Mouse (Mus musculus): Measurements from ENCODE around the gene Atg3. TPM values are rescaled to one million over a fixed set of nuclear protein-coding genes. Genes with fewer than 3 reads are reported as not detected.

Gene Atg3
- polyA plus RNA-seq (2015; fragmentation: Nextera tagmentation; extraction: Ambion mirVana) = 34.6 and 37.8 TPM in 2 replicates

DNA sequence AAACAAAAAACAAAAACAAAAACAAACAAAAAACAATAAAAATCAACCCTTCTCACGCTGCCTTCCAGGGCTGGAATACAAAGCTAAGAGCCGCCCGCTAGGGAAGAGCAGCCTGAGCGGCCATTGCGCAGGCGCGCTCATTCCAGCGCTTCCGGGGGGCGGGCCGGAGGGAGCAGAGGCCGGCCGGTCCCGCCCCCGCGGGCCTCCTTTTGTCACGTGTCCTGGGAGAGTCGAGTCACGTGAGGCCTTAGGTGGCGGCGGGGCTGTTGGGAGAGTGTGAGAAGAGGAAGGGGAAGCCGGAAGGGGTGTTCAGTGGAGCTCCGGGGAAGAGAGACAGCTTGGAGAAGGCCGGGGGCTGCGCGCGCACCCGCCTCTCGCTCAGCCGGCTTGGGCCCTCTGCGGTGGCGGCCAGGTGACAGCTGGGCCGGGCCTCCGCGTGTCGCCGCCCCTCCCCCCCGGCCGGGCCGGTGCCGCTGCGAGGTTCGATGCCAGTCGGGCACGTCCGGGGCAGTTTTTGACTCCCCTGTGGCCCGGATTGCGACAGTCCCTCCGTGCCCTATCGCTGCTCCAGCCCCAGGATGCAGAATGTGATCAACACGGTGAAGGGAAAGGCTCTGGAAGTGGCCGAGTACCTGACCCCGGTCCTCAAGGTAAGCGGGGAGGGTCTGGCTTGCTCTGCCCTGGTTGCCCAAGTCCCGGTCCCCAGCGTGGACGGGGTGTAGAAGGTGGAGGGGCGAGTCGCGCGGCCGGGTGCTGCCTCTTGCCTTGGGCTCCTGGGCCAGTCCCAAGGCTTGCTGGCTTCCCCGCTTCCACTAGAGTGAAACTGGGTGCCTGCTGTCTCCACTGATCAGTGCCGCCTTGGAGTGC lies at the start of gene Atg3, which contains the start of gene Slc35a5:
Gene Atg3 (plus strand): TSS at position 264 of the 867 bp plus-strand sequence.
Gene Slc35a5 (minus strand): TSS at position 185 of the 867 bp plus-strand sequence.
- Histone ChIP-seq H3K36me3 (peaks cover 9% of the 10 kb centered on the region; the same call in 1 of the 2 replicates), H3K9me3 (no peaks in the 10 kb centered on the region), H3K4me2 (peak within 1 kb of the TSS; percentile 82), H3K27me3 (no peaks in the 10 kb centered on the region), H3K27ac (peak within 1 kb of the TSS; percentile 90), H3K9ac (peak within 1 kb of the TSS; percentile 92), H3K4me1 (peaks cover 16% of the 10 kb centered on the region), H3K4me3 (peak within 1 kb of the TSS; percentile 92)
- peak; percentile 99 for ATAC-seq (ENCODE audit: insufficient number of reproducible peaks, insufficient read depth, low FRiP score, low TSS enrichment, low read depth)
- WGBS = under 1% methylated on average over 63 of the region's 64 CpGs

- Histone ChIP-seq H3K4me3 (no peak overlapping the region), H3K27me3 (no peaks in the 10 kb centered on the region), H3K4me2 (no peak overlapping the region), H3K36me3 (no peaks in the 10 kb centered on the region), H3K9ac (no peak overlapping the region), H3K27ac (no peak overlapping the region), H3K9me3 (no peaks in the 10 kb centered on the region), H3K4me1 (no peaks in the 10 kb centered on the region)
- 20% methylated on average over 4 of the region's 4 CpGs for WGBS
- no peak for ATAC-seq (ENCODE audit: insufficient number of reproducible peaks, insufficient read depth, low FRiP score, low TSS enrichment, low read depth)
Observed at GRCm38 (mm10) chr16:45110498-45110897, 48.1 kb upstream of the Atg3 start.

GRCm38 (mm10) chr16:45117200-45117599 lies 41.4 kb upstream of the Atg3 start:
- H3K9me3 ChIP-seq = no peaks in the 10 kb centered on the region
- H3K4me1 ChIP-seq = 0 out of 2 replicates have a peak, but pooled peaks cover 5% of the 10 kb centered on the region
- 0 out of 2 replicates have a peak, but pooled peaks cover 6% of the 10 kb centered on the region for H3K36me3 ChIP-seq
- H3K27me3 ChIP-seq = no peaks in the 10 kb centered on the region
- no peak overlapping the region for H3K9ac ChIP-seq
- H3K4me3 ChIP-seq = no peak overlapping the region
- WGBS = 91% methylated on average over 3 of the region's 3 CpGs
- ATAC-seq (ENCODE audit: insufficient number of reproducible peaks, insufficient read depth, low FRiP score, low TSS enrichment, low read depth) = no peak
- no peak overlapping the region for H3K4me2 ChIP-seq
- no peak overlapping the region for H3K27ac ChIP-seq

DNA sequence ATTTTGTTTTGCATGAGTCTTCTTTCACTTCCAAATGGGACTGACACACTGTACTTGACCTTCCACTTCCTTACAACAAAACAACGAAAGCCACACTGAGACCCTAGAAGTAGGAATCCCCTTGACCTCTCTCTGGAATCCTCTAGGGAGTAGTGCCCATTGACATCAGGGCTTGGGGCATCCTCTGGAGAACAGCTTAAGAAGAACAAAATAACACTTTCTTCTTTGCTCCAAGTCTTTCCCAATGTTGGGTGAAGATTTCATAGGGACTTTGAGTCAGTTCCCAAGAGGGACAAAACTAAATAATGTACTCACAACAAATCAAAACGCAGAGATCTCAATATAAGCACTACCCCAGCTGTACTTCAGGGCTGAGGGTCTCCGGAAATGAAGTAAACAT lies 39.8 kb upstream of the Atg3 start:
- Histone ChIP-seq H3K36me3 (0 out of 2 replicates have a peak, but pooled peaks cover 10% of the 10 kb centered on the region), H3K4me3 (no peak overlapping the region), H3K27ac (no peak overlapping the region), H3K9me3 (no peaks in the 10 kb centered on the region), H3K4me2 (no peak overlapping the region), H3K9ac (no peak overlapping the region), H3K4me1 (0 out of 2 replicates have a peak, but pooled peaks cover 5% of the 10 kb centered on the region), H3K27me3 (no peaks in the 10 kb centered on the region)
- ATAC-seq (ENCODE audit: insufficient number of reproducible peaks, insufficient read depth, low FRiP score, low TSS enrichment, low read depth) = no peak
- 78% methylated on average over 3 of the region's 3 CpGs for whole genome bisulfite sequencing

- Histone ChIP-seq H3K36me3 (0 out of 2 replicates have a peak, but pooled peaks cover 10% of the 10 kb centered on the region), H3K27ac (no peak overlapping the region), H3K27me3 (no peaks in the 10 kb centered on the region), H3K9ac (no peak overlapping the region), H3K4me2 (no peak overlapping the region), H3K4me1 (0 out of 2 replicates have a peak, but pooled peaks cover 5% of the 10 kb centered on the region), H3K9me3 (no peaks in the 10 kb centered on the region), H3K4me3 (no peak overlapping the region)
- 64% methylated on average over 5 of the region's 5 CpGs for WGBS
- ATAC-seq (ENCODE audit: insufficient number of reproducible peaks, insufficient read depth, low FRiP score, low TSS enrichment, low read depth) = no peak
Observed at GRCm38 (mm10) chr16:45120844-45121425, 37.6 kb upstream of the Atg3 start.

- Histone ChIP-seq H3K27ac (no peak overlapping the region), H3K27me3 (no peaks in the 10 kb centered on the region), H3K4me2 (no peak overlapping the region), H3K4me3 (no peak overlapping the region), H3K4me1 (0 out of 2 replicates have a peak, but pooled peaks cover 5% of the 10 kb centered on the region), H3K36me3 (peaks cover 8% of the 10 kb centered on the region; the same call in 1 of the 2 replicates), H3K9me3 (no peaks in the 10 kb centered on the region), H3K9ac (no peak overlapping the region)
- WGBS = 66% methylated on average over 5 of the region's 5 CpGs
- ATAC-seq (ENCODE audit: insufficient number of reproducible peaks, insufficient read depth, low FRiP score, low TSS enrichment, low read depth) = no peak
Observed at GRCm38 (mm10) chr16:45122571-45122970, 36.0 kb upstream of the Atg3 start.

- H3K36me3 ChIP-seq = peaks cover 8% of the 10 kb centered on the region; the same call in 1 of the 2 replicates
- H3K9me3 ChIP-seq = no peaks in the 10 kb centered on the region
- H3K4me3 ChIP-seq = no peak overlapping the region
- H3K27me3 ChIP-seq = no peaks in the 10 kb centered on the region
- no peak overlapping the region for H3K9ac ChIP-seq
- 0 out of 2 replicates have a peak, but pooled peaks cover 5% of the 10 kb centered on the region for H3K4me1 ChIP-seq
- WGBS = 69% methylated on average over 9 of the region's 9 CpGs
- no peak overlapping the region for H3K4me2 ChIP-seq
- no peak overlapping the region for H3K27ac ChIP-seq
- ATAC-seq (ENCODE audit: insufficient number of reproducible peaks, insufficient read depth, low FRiP score, low TSS enrichment, low read depth) = no peak
Observed at GRCm38 (mm10) chr16:45124230-45125203, 34.1 kb upstream of the Atg3 start.

DNA sequence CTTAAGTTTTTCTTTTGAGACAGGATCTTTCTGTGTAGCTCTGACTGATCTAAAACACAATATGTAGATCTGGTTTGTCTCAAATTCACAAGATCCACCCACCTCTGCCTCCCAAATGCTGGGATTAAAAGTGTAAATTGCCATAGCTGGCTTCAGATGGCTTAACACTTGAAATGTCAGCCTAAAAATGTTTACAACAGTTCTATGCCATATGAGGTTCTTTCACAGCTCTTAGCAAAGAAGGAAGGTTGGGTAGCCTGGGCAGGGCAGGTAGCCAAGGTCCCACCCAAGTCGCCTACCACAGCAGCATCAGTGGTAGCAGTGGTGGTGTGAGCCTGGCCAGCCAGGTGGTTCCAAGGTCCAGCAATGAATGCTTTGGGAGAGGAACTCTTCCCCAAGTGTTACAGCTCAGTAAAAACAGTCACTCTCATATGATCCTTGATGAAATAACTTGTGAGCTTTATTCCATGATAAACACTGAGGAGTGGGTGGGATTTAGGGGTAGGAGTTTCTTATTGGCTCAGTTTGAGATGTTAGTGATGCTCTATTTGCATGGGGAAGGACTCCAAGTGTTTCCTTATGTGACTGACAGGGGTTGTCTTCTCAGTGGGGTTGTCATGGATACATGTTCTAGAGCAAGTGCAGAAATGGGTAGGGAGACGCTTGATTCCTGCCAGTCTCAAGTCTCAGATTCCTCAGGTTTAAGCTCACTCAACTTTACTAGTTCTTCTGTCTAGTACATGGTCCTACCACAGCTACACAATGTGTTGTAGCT lies 30.5 kb upstream of the Atg3 start:
- Histone ChIP-seq H3K36me3 (peaks cover 8% of the 10 kb centered on the region; the same call in 1 of the 2 replicates), H3K4me1 (no peaks in the 10 kb centered on the region), H3K4me3 (no peak overlapping the region), H3K9ac (no peak overlapping the region), H3K27ac (no peak overlapping the region), H3K4me2 (no peak overlapping the region), H3K9me3 (no peaks in the 10 kb centered on the region), H3K27me3 (no peaks in the 10 kb centered on the region)
- no peak for ATAC-seq (ENCODE audit: insufficient number of reproducible peaks, insufficient read depth, low FRiP score, low TSS enrichment, low read depth)
- WGBS = 87% methylated on average over 2 of the region's 2 CpGs

GRCm38 (mm10) chr16:45141711-45142110 lies 16.9 kb upstream of the Atg3 start:
- WGBS = 97% methylated on average over 5 of the region's 5 CpGs
- Histone ChIP-seq H3K4me1 (no peaks in the 10 kb centered on the region), H3K36me3 (peaks cover 64% of the 10 kb centered on the region), H3K4me2 (no peak overlapping the region), H3K4me3 (no peak overlapping the region), H3K9ac (no peak overlapping the region), H3K27ac (no peak overlapping the region), H3K9me3 (no peaks in the 10 kb centered on the region), H3K27me3 (no peaks in the 10 kb centered on the region)
- no peak for ATAC-seq (ENCODE audit: insufficient number of reproducible peaks, insufficient read depth, low FRiP score, low TSS enrichment, low read depth)

- H3K27ac ChIP-seq = no peak overlapping the region
- no peaks in the 10 kb centered on the region for H3K9me3 ChIP-seq
- no peaks in the 10 kb centered on the region for H3K4me1 ChIP-seq
- no peaks in the 10 kb centered on the region for H3K27me3 ChIP-seq
- no peak for ATAC-seq (ENCODE audit: insufficient number of reproducible peaks, insufficient read depth, low FRiP score, low TSS enrichment, low read depth)
- H3K4me2 ChIP-seq = no peak overlapping the region
- H3K36me3 ChIP-seq = peaks cover 65% of the 10 kb centered on the region
- WGBS = 92% methylated on average over 5 of the region's 5 CpGs
- H3K4me3 ChIP-seq = no peak overlapping the region
- no peak overlapping the region for H3K9ac ChIP-seq
Observed at GRCm38 (mm10) chr16:45142565-45142964, 16.0 kb upstream of the Atg3 start.
